Mouse (Mus musculus) ES-Bruce4 (cell line): ENCODE measurements around the gene Skp2.

Experiments
- CTCF ChIP-seq: IDR thresholded peaks from one replicate; pipeline ENCODE4 v1.8.1; 2011; ENCODE audit warnings: low read depth, low read length
- EP300 ChIP-seq: IDR thresholded peaks from 2 replicates; pipeline ENCODE4 v1.6.1; 2011; ENCODE audit warnings: low read depth, low read length; ENCODE audit not compliant: insufficient read depth

- no peak for TF ChIP-seq EP300
- no peak for TF ChIP-seq CTCF
Observed at GRCm38 (mm10) chr15:9139447-9139846, 15.8 kb downstream of the Skp2 start.
